Mouse (Mus musculus) spleen, postnatal 0 days (tissue): Measurements from ENCODE around the gene Cdca7l. TPM values are rescaled to one million over a fixed set of nuclear protein-coding genes. Genes with fewer than 3 reads are reported as not detected.

Experiments
- polyA plus RNA-seq: library from polyadenylated mRNA; unstranded; fragments of >200 nt; fragmentation: Nextera tagmentation; extraction: Ambion mirVana; gene quantifications from 2 replicates; pipeline ENCODE4 v1.2.1, GENCODE M21; 2015

The Cdca7l gene
- polyA plus RNA-seq: 24.2 and 25.4 TPM in 2 replicates

GRCm38 (mm10) chr12:117803989-117804388 lies at the start of gene Cdca7l:
Gene Cdca7l (plus strand): TSS chr12:117804289.

